Mouse (Mus musculus) myocyte (in vitro differentiated cells): ENCODE data around the gene Mycbp2. TPM values are rescaled to one million over a fixed set of nuclear protein-coding genes. Genes with fewer than 3 reads are reported as not detected.

ENCODE experiments used
- H3K27me3 ChIP-seq: one replicate; pipeline ENCODE4 v1.6.1; 2011; ENCODE audit not compliant: control insufficient read depth, insufficient read depth, insufficient read length
- H3K36me3 ChIP-seq: one replicate; pipeline ENCODE4 v1.6.1; 2011; ENCODE audit not compliant: control insufficient read depth, insufficient read depth
- H3K4me2 ChIP-seq: one replicate; pipeline ENCODE4 v1.6.1; 2011; ENCODE audit warnings: low read depth, control low read depth
- H3K4me3 ChIP-seq: one replicate; pipeline ENCODE4 v1.5.1; 2011; ENCODE audit warnings: mild to moderate bottlenecking, control low read depth, moderate library complexity
- H3K79me2 ChIP-seq: one replicate; pipeline ENCODE4 v1.6.1; 2011; ENCODE audit not compliant: control insufficient read depth, insufficient read depth
- H3ac ChIP-seq: one replicate; pipeline ENCODE4 v1.6.1; 2011; ENCODE audit not compliant: control insufficient read depth, insufficient read length
- CEBPB ChIP-seq: IDR thresholded peaks from 2 replicates; pipeline ENCODE4 v1.6.1; 2011; ENCODE audit warnings: mild to moderate bottlenecking, moderate library complexity; ENCODE audit not compliant: poor library complexity, insufficient read depth, severe bottlenecking
- E2F4 ChIP-seq: IDR thresholded peaks from one replicate; pipeline ENCODE4 v1.6.1; 2011; ENCODE audit warnings: mild to moderate bottlenecking, control low read depth, moderate library complexity; ENCODE audit not compliant: insufficient read depth
- MAX ChIP-seq: IDR thresholded peaks from one replicate; pipeline ENCODE4 v1.6.1; 2011; ENCODE audit warnings: low read depth, mild to moderate bottlenecking, control low read depth
- MYOD1 ChIP-seq, 3 experiments: IDR thresholded peaks; one replicate each; pipeline ENCODE4 v1.6.1; 2011; ENCODE audit warnings: control low read depth in 2 of 3, low read depth in 2 of 3, mild to moderate bottlenecking in 2 of 3, moderate library complexity in 1 of 3; ENCODE audit not compliant: insufficient read length in 2 of 3, control insufficient read depth in 1 of 3
- MYOG ChIP-seq, 3 experiments: IDR thresholded peaks; one replicate each; pipeline ENCODE4 v1.6.1; 2011; ENCODE audit warnings: control low read depth in 2 of 3, low read depth in 2 of 3, mild to moderate bottlenecking in 2 of 3; ENCODE audit not compliant: insufficient read length in 2 of 3, control insufficient read depth in 1 of 3, insufficient read depth in 1 of 3
- POLR2A ChIP-seq: IDR thresholded peaks from one replicate; pipeline ENCODE4 v1.6.1; 2011; ENCODE audit warnings: low read depth, mild to moderate bottlenecking, control low read depth, moderate library complexity; ENCODE audit not compliant: insufficient read length
- POLR2AphosphoS2 ChIP-seq: IDR thresholded peaks from one replicate; pipeline ENCODE4 v1.6.1; 2011; ENCODE audit warnings: low read depth, control low read depth; ENCODE audit not compliant: insufficient read length
- REST ChIP-seq: IDR thresholded peaks from one replicate; pipeline ENCODE4 v1.6.1; 2011; ENCODE audit warnings: mild to moderate bottlenecking, control low read depth, moderate library complexity; ENCODE audit not compliant: insufficient read depth, insufficient read length
- SRF ChIP-seq: IDR thresholded peaks from one replicate; pipeline ENCODE4 v1.6.1; 2011; ENCODE audit warnings: low read depth; ENCODE audit not compliant: control insufficient read depth, insufficient read length
- TCF12 ChIP-seq: IDR thresholded peaks from one replicate; pipeline ENCODE4 v1.6.1; 2011; ENCODE audit warnings: mild to moderate bottlenecking, control low read depth; ENCODE audit not compliant: poor library complexity, insufficient read depth, severe bottlenecking
- TCF3 ChIP-seq: IDR thresholded peaks from one replicate; pipeline ENCODE4 v1.6.1; 2011; ENCODE audit warnings: low read depth, control low read depth; ENCODE audit not compliant: insufficient read length
- USF1 ChIP-seq: IDR thresholded peaks from one replicate; pipeline ENCODE4 v1.6.1; 2011; ENCODE audit warnings: low read depth, mild to moderate bottlenecking, control low read depth, moderate library complexity
- polyA plus RNA-seq: library from polyadenylated mRNA; unstranded; fragments of >200 nt; fragmentation: generic; extraction: Trizol; gene quantifications from one replicate; pipeline ENCODE4 v1.2.1, GENCODE M21; 2012; ENCODE audit warnings: missing spikeins

The Mycbp2 gene
- polyA plus RNA-seq, 1 experiment = 7.7 TPM

- TF ChIP-seq CEBPB = no peak
- no peak for TF ChIP-seq MYOG (IDR thresholded peaks at IDR 0.05; ENCODE audit: control insufficient read depth in 1 of 3, insufficient read depth in 1 of 3, insufficient read length in 2 of 3, low read depth in 2 of 3)
- no peak for TF ChIP-seq POLR2AphosphoS2
- no peak for TF ChIP-seq SRF
- TF ChIP-seq USF1 = no peak
- no peak for TF ChIP-seq E2F4
- TF ChIP-seq POLR2A = no peak
- no peak for TF ChIP-seq TCF12
- TF ChIP-seq MYOD1 (IDR thresholded peaks at IDR 0.05; ENCODE audit: control insufficient read depth in 1 of 3, insufficient read length in 2 of 3, low read depth in 2 of 3) = no peak
- TF ChIP-seq TCF3 = no peak
- TF ChIP-seq REST = no peak
- no peak for TF ChIP-seq MAX
- Histone ChIP-seq H3K4me3 (no peak overlapping the region), H3K27me3 (no peaks in the 10 kb centered on the region), H3K36me3 (no peaks in the 10 kb centered on the region), H3K4me2 (no peak overlapping the region), H3K79me2 (no peaks in the 10 kb centered on the region), H3ac (no peak overlapping the region)
Measured at GRCm38 (mm10) chr14:103065294-103066167, 281.1 kb downstream of the Mycbp2 start.

Other genes with a start within 250 kb of the Mycbp2 start
- gene Fbxl3, start 247.2 kb downstream of the Mycbp2 start, polyA plus RNA-seq = 10.4 TPM
- not detected for gene Scel, start 166.5 kb upstream of the Mycbp2 start, polyA plus RNA-seq